ENCODE assay signal across 8 mouse cellular contexts in the genomic region with DNA sequence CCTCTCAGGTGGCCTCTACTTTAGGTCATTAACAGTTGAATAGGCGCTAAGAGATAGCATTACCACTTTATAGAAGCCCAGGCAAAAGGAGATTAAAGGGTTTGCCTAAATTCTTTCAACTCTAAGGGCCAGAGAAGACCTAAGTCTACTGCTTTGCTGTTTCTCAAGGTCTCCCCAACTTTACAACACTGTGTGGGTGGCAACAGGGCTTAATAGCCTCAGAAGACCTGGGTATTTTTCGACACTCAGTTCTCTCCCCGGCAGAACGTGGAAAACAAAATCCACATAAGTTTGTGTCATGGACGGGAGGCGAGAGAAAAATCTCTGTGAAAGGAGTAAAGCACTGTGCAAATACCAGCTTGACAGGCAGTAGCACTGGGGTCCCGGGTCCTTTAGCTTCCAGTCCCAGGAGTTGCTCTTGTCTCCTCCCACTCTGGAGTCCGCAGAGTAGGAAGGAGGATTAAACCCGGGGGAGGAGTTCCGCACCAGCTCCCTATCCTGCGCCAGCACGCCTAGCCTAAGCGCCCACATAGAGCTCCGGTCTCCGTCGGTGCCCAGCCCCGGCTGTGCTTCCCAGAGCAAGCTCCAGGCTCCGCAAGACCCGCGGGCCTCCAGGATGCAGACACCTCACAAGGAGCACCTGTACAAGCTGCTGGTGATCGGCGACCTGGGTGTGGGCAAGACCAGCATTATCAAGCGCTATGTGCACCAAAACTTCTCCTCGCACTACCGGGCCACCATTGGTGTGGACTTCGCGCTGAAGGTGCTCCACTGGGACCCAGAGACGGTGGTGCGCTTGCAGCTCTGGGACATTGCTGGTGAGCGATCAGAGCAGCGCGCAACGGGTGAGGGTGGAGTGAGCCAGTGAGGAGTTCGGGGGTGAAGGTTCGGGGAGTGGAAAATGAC. TPM values are rescaled to one million over a fixed set of nuclear protein-coding genes. Genes with fewer than 3 reads are reported as not detected.
DNase-seq lines count a peak whose midpoint lies in the region; ATAC-seq and TF ChIP-seq lines count a peak whose summit lies in the region.

Gene Rab38, plus strand, starts transcription at position 488 of the 906 bp plus-strand sequence.

- TF ChIP-seq CTCF in brain, embryonic 14.5 days (IDR thresholded peaks at IDR 0.05; ENCODE audit: borderline replicate concordance, extremely low read depth, insufficient read depth, insufficient read length) = no peak

- 2% methylated on average over 35 of the region's 35 CpGs for WGBS in hindbrain, embryonic 13.5 days

- no peak for TF ChIP-seq POLR2A in brain, embryonic 14.5 days (IDR thresholded peaks at IDR 0.05; ENCODE audit: borderline replicate concordance, extremely low read depth, insufficient read depth, insufficient read length, poor library complexity, severe bottlenecking)

- H3K4me2 ChIP-seq in hindbrain, embryonic 13.5 days = peak within 1 kb of the TSS; percentile 91

- H3K27ac ChIP-seq in hindbrain, embryonic 13.5 days = no peak within 1 kb of the TSS

- peak within 1 kb of the TSS; percentile 72 for H3K9ac ChIP-seq in hindbrain, embryonic 13.5 days

- H3K9me3 ChIP-seq in hindbrain, embryonic 13.5 days = no peaks in the 10 kb centered on the region

- peak; percentile 79 for DNase-seq in ES-CJ7 (ENCODE audit: low read depth, low spot score)
- DNase-seq in brain, embryonic 14.5 days (ENCODE audit: low read depth) = peak; percentile 80
- DNase-seq in layer of hippocampus, postnatal 25 days (ENCODE audit: extremely low spot score in 1 of 2, low spot score in 1 of 2) = peak; percentile 11 to 12
- peak; percentile 76 for DNase-seq in lung, postnatal 14 days
- peak; percentile 71 for DNase-seq in retina, embryonic 14.5 days (ENCODE audit: low spot score)
- DNase-seq in urinary bladder, postnatal 14 days (ENCODE audit: low spot score) = peak; percentile 66

- H3K4me1 ChIP-seq in hindbrain, embryonic 13.5 days (replicated peaks) = peaks cover 9% of the 10 kb centered on the region

- ATAC-seq in frontal cortex, adult (ENCODE audit: low TSS enrichment) = peak; percentile 91
- ATAC-seq in hindbrain, embryonic 13.5 days (ENCODE audit: low FRiP score) = peak; percentile 94

- H3K27me3 ChIP-seq in hindbrain, embryonic 13.5 days = peaks cover 20% of the 10 kb centered on the region

- no peaks in the 10 kb centered on the region for H3K36me3 ChIP-seq in hindbrain, embryonic 13.5 days

- H3K4me3 ChIP-seq in hindbrain, embryonic 13.5 days = peak within 1 kb of the TSS; percentile 52

RNA-seq across cellular contexts. Expression of gene Rab38, which starts in this region (rescaled TPM):
- 1.4 and 1.8 TPM in 2 replicates for polyA plus RNA-seq in brain, embryonic 14.5 days (2012; rRNA removed)
- 1.5 and 3.1 TPM in 2 replicates for polyA plus RNA-seq in hindbrain, embryonic 13.5 days (2015; fragmentation: Nextera tagmentation; extraction: Ambion mirVana)
- 1 to 10 TPM; 1.7 to 2.1 TPM for total RNA-seq in layer of hippocampus, postnatal 25 days (2021)

Comparison
In these comparisons a context has a peak if more than half of its experiments do, and no peak if none do; other contexts are left out.
1. DNase-seq: peak in every context shown above with its lines; median percentile 80 in brain, embryonic 14.5 days; 79 in ES-CJ7; 76 in lung, postnatal 14 days; 71 in retina, embryonic 14.5 days; 66 in urinary bladder, postnatal 14 days; 12 in layer of hippocampus, postnatal 25 days.